Comparison of ENCODE assay signal across 34 mouse cellular contexts in genomic region chr2:73335949-73336348, GRCm38 (mm10).
"Had no signal": no experiment of that assay in that cellular context is flagged by ENCODE, and none has a peak within 500 bp of the region (broad histone marks: within the 10 kb centered on the region; RNA-seq: fewer than 3 reads in every experiment).

No protein-coding gene starts in this region.

- H3K4me1 ChIP-seq: heart, embryonic 10.5 days; heart, embryonic 12.5 days; heart, embryonic 13.5 days; heart, embryonic 15.5 days; hindbrain, embryonic 10.5 days; hindbrain, embryonic 12.5 days; hindbrain, embryonic 13.5 days; hindbrain, embryonic 15.5 days; intestine, embryonic 15.5 days had no signal

- H3K27me3 ChIP-seq: heart, embryonic 12.5 days; heart, embryonic 13.5 days; heart, embryonic 15.5 days; hindbrain, embryonic 12.5 days; hindbrain, embryonic 13.5 days; hindbrain, embryonic 15.5 days; intestine, embryonic 15.5 days had no signal

- H3K9me3 ChIP-seq: heart, embryonic 10.5 days; heart, embryonic 12.5 days; heart, embryonic 13.5 days; heart, embryonic 15.5 days; hindbrain, embryonic 10.5 days; hindbrain, embryonic 12.5 days; hindbrain, embryonic 13.5 days; hindbrain, embryonic 15.5 days; intestine, embryonic 15.5 days had no signal

- DNase-seq: heart, adult 2 months; heart, postnatal 10 days; heart, postnatal 14 days; heart, postnatal 36 days; heart, postnatal 4 days; kidney, adult 11 months; kidney, adult 18-20 months; kidney, adult 2 months; kidney, adult 8-10 months; kidney, adult 9 months; kidney, postnatal 10 days; kidney, postnatal 14 days; kidney, postnatal 25 days; kidney, postnatal 36 days; kidney, postnatal 4 days; layer of hippocampus, adult 9-11 months; layer of hippocampus, postnatal 36 days had no signal

- H3K27ac ChIP-seq: heart, adult 2 months; heart, embryonic 10.5 days; heart, embryonic 13.5 days; heart, embryonic 15.5 days; hindbrain, embryonic 10.5 days; hindbrain, embryonic 12.5 days; hindbrain, embryonic 13.5 days; hindbrain, embryonic 14.5 days; hindbrain, embryonic 15.5 days; hindbrain, postnatal 0 days; intestine, embryonic 15.5 days; layer of hippocampus, adult 2 months had no signal

- H3K9ac ChIP-seq: heart, embryonic 12.5 days; heart, embryonic 13.5 days; heart, embryonic 15.5 days; hindbrain, embryonic 12.5 days; hindbrain, embryonic 13.5 days; hindbrain, embryonic 14.5 days; hindbrain, embryonic 15.5 days; intestine, embryonic 15.5 days had no signal

- ATAC-seq: hindbrain, embryonic 16.5 days; hindbrain, postnatal 0 days; inflammation-experienced regulatory T-cells, adult 6 months; intestine, embryonic 15.5 days; intestine, embryonic 16.5 days; intestine, postnatal 0 days had no signal

- H3K4me3 ChIP-seq: heart, adult 2 months; heart, embryonic 10.5 days; heart, embryonic 12.5 days; heart, embryonic 13.5 days; heart, embryonic 15.5 days; hindbrain, embryonic 10.5 days; hindbrain, embryonic 12.5 days; hindbrain, embryonic 13.5 days; hindbrain, embryonic 15.5 days; intestine, embryonic 15.5 days; layer of hippocampus, adult 2 months had no signal

- H3K4me2 ChIP-seq: heart, embryonic 11.5 days; heart, embryonic 12.5 days; heart, embryonic 13.5 days; heart, embryonic 15.5 days; hindbrain, embryonic 12.5 days; hindbrain, embryonic 13.5 days; hindbrain, embryonic 14.5 days; hindbrain, embryonic 15.5 days; intestine, embryonic 15.5 days had no signal

- H3K36me3 ChIP-seq: heart, embryonic 10.5 days; heart, embryonic 15.5 days; hindbrain, embryonic 10.5 days; hindbrain, embryonic 12.5 days; hindbrain, embryonic 13.5 days; hindbrain, embryonic 15.5 days; intestine, embryonic 15.5 days had no signal
